In genomic region chr5:149740703-149741102, GRCm38 (mm10) we compare ENCODE assay signal across 19 mouse cellular contexts.
DNase-seq lines count a peak whose midpoint lies in the region; ATAC-seq and TF ChIP-seq lines count a peak whose summit lies in the region.
"Had no signal": no experiment of that assay in that cellular context is flagged by ENCODE, and none has a peak within 500 bp of the region (broad histone marks: within the 10 kb centered on the region; RNA-seq: fewer than 3 reads in every experiment).

No protein-coding gene starts in this region.

- TF ChIP-seq EP300 in heart, adult 2 months (IDR thresholded peaks at IDR 0.05; ENCODE audit: insufficient read depth, low read depth, low read length), result no peak
- TF ChIP-seq EP300 in liver, postnatal 0 days (IDR thresholded peaks at IDR 0.05; ENCODE audit: low read depth), result no peak
- no peak for TF ChIP-seq EP300 in ES-Bruce4 (IDR thresholded peaks at IDR 0.05; ENCODE audit: insufficient read depth, low read depth, low read length)

- no peak for ATAC-seq in liver, postnatal 0 days
- no peak for ATAC-seq in liver, embryonic 12.5 days
- no peak for ATAC-seq in midbrain, embryonic 11.5 days (ENCODE audit: low FRiP score)

- 80% methylated on average over 3 of the region's 3 CpGs for WGBS in heart, adult 2 months
- WGBS in liver, postnatal 0 days (ENCODE audit: insufficient replicate concordance), result 70% methylated on average over 3 of the region's 3 CpGs
- 63% methylated on average over 3 of the region's 3 CpGs for WGBS in liver, embryonic 12.5 days (ENCODE audit: insufficient replicate concordance)
- 81% methylated on average over 3 of the region's 3 CpGs for WGBS in midbrain, embryonic 11.5 days

- H3K79me2 ChIP-seq in heart, adult 2 months (replicated peaks; ENCODE audit: control insufficient read depth, insufficient read depth, low read length), result no peaks in the 10 kb centered on the region

- DNase-seq in heart, adult 2 months, result no peak
- DNase-seq in heart, postnatal 10 days, result no peak
- no peak for DNase-seq in liver, postnatal 0 days
- DNase-seq in induced T-regulatory cell, adult 2 months (ENCODE audit: low read depth), result peak; percentile 5
- no peak for DNase-seq in midbrain, embryonic 11.5 days (ENCODE audit: low spot score, missing footprints)
- DNase-seq: adrenal gland, adult 2 months; cerebellum, adult 11-12 months; cerebellum, postnatal 25 days; heart, postnatal 36 days; lung, postnatal 36 days had no signal

- no peak overlapping the region for H3K27ac ChIP-seq in heart, adult 2 months
- H3K27ac ChIP-seq in liver, postnatal 0 days (ENCODE audit: low read depth), result no peak overlapping the region
- H3K27ac ChIP-seq in liver, embryonic 12.5 days, result no peak overlapping the region
- H3K27ac ChIP-seq in ES-Bruce4 (ENCODE audit: insufficient read depth, low read length), result no peak overlapping the region
- no peak overlapping the region for H3K27ac ChIP-seq in midbrain, embryonic 11.5 days (ENCODE audit: low read depth, low read length)
- H3K27ac ChIP-seq: forebrain, embryonic 12.5 days; hindbrain, embryonic 15.5 days; kidney, embryonic 15.5 days; liver, embryonic 15.5 days; midbrain, embryonic 10.5 days; neural tube, embryonic 15.5 days had no signal

- H3K36me3 ChIP-seq in heart, adult 2 months (ENCODE audit: control insufficient read depth, insufficient read depth, low read length), result no peaks in the 10 kb centered on the region
- no peaks in the 10 kb centered on the region for H3K36me3 ChIP-seq in liver, postnatal 0 days (replicated peaks; ENCODE audit: insufficient read depth, low read length)
- peaks cover 30% of the 10 kb centered on the region for H3K36me3 ChIP-seq in liver, embryonic 12.5 days
- H3K36me3 ChIP-seq in ES-Bruce4 (ENCODE audit: control insufficient read depth, insufficient read depth, low read length, poor library complexity, severe bottlenecking), result no peaks in the 10 kb centered on the region
- H3K36me3 ChIP-seq in midbrain, embryonic 11.5 days (ENCODE audit: control insufficient read depth, insufficient read depth, low read length), result no peaks in the 10 kb centered on the region

- no peak overlapping the region for H3K9ac ChIP-seq in heart, adult 2 months (ENCODE audit: low read depth, low read length)
- H3K9ac ChIP-seq in liver, postnatal 0 days (replicated peaks), result no peak overlapping the region
- no peak overlapping the region for H3K9ac ChIP-seq in liver, embryonic 12.5 days
- H3K9ac ChIP-seq in ES-Bruce4 (ENCODE audit: low read depth, poor library complexity, severe bottlenecking), result no peak overlapping the region
- H3K9ac ChIP-seq in midbrain, embryonic 11.5 days (ENCODE audit: low read length), result no peak overlapping the region
- H3K9ac ChIP-seq: forebrain, embryonic 12.5 days; heart, embryonic 12.5 days; hindbrain, embryonic 15.5 days; kidney, embryonic 15.5 days; liver, embryonic 15.5 days; neural tube, embryonic 15.5 days had no signal

- peak; percentile 39 for TF ChIP-seq CTCF in heart, adult 2 months (IDR thresholded peaks at IDR 0.05)
- TF ChIP-seq CTCF in liver, postnatal 0 days (IDR thresholded peaks at IDR 0.05; ENCODE audit: low read depth), result 0 out of 2 replicates have a peak, but pooled peaks have one; percentile 34
- peak; percentile 46 for TF ChIP-seq CTCF in ES-Bruce4 (IDR thresholded peaks at IDR 0.05; ENCODE audit: low read depth, low read length)

- H3K4me3 ChIP-seq in heart, adult 2 months, result no peak overlapping the region
- no peak overlapping the region for H3K4me3 ChIP-seq in liver, postnatal 0 days (ENCODE audit: low read depth, low read length)
- no peak overlapping the region for H3K4me3 ChIP-seq in liver, embryonic 12.5 days
- H3K4me3 ChIP-seq in ES-Bruce4 (ENCODE audit: low read depth, low read length), result no peak overlapping the region
- no peak overlapping the region for H3K4me3 ChIP-seq in midbrain, embryonic 11.5 days (ENCODE audit: low read depth, low read length)
- H3K4me3 ChIP-seq: forebrain, embryonic 12.5 days; heart, embryonic 12.5 days; hindbrain, embryonic 15.5 days; kidney, embryonic 15.5 days; liver, embryonic 15.5 days; midbrain, embryonic 10.5 days; neural tube, embryonic 15.5 days had no signal

- no peak overlapping the region for H3K4me2 ChIP-seq in liver, postnatal 0 days (ENCODE audit: low read depth, low read length)
- no peak overlapping the region for H3K4me2 ChIP-seq in liver, embryonic 12.5 days
- H3K4me2 ChIP-seq in midbrain, embryonic 11.5 days, result no peak overlapping the region
- H3K4me2 ChIP-seq: forebrain, embryonic 12.5 days; heart, embryonic 12.5 days; hindbrain, embryonic 15.5 days; kidney, embryonic 15.5 days; liver, embryonic 15.5 days; neural tube, embryonic 15.5 days had no signal

- H3K4me1 ChIP-seq in heart, adult 2 months (ENCODE audit: control insufficient read depth, insufficient read depth, low read length), result no peaks in the 10 kb centered on the region
- no peaks in the 10 kb centered on the region for H3K4me1 ChIP-seq in liver, postnatal 0 days (ENCODE audit: insufficient read depth)
- H3K4me1 ChIP-seq in liver, embryonic 12.5 days, result no peaks in the 10 kb centered on the region
- H3K4me1 ChIP-seq in ES-Bruce4 (ENCODE audit: control insufficient read depth, insufficient read depth, low read length), result no peaks in the 10 kb centered on the region
- H3K4me1 ChIP-seq in midbrain, embryonic 11.5 days (ENCODE audit: control insufficient read depth, insufficient read depth, low read length), result no peaks in the 10 kb centered on the region
- H3K4me1 ChIP-seq: forebrain, embryonic 12.5 days; heart, embryonic 12.5 days; hindbrain, embryonic 15.5 days; kidney, embryonic 15.5 days; liver, embryonic 15.5 days; midbrain, embryonic 10.5 days; neural tube, embryonic 15.5 days had no signal

- no peak for TF ChIP-seq POLR2A in heart, adult 2 months (IDR thresholded peaks at IDR 0.05; ENCODE audit: insufficient read depth, low read depth, low read length)
- TF ChIP-seq POLR2A in ES-Bruce4 (IDR thresholded peaks at IDR 0.05; ENCODE audit: insufficient read depth, low read length), result no peak

- no peaks in the 10 kb centered on the region; the same call in 1 of the 2 replicates for H3K9me3 ChIP-seq in liver, postnatal 0 days (ENCODE audit: low read length)
- H3K9me3 ChIP-seq in liver, embryonic 12.5 days (replicated peaks), result peaks cover 10% of the 10 kb centered on the region; the same call in 1 of the 2 replicates
- 0 out of 2 replicates have a peak, but pooled peaks cover 4% of the 10 kb centered on the region for H3K9me3 ChIP-seq in ES-Bruce4 (replicated peaks; ENCODE audit: control insufficient read depth, insufficient read depth, low read length, poor library complexity, severe bottlenecking)
- H3K9me3 ChIP-seq in midbrain, embryonic 11.5 days (ENCODE audit: control insufficient read depth, low read length), result peaks cover 2% of the 10 kb centered on the region; the same call in 1 of the 2 replicates
- H3K9me3 ChIP-seq: forebrain, embryonic 12.5 days; hindbrain, embryonic 15.5 days; kidney, embryonic 15.5 days; liver, embryonic 15.5 days; neural tube, embryonic 15.5 days had no signal

- intact Hi-C loops in heart, adult 2 months (cut with DNase I), result no loop called here
- intact Hi-C loops in heart, postnatal 10 days (cut with DNase I), result no loop called here

- no peaks in the 10 kb centered on the region for H3K27me3 ChIP-seq in heart, adult 2 months (ENCODE audit: control insufficient read depth, insufficient read depth, low read length)
- H3K27me3 ChIP-seq in liver, postnatal 0 days (ENCODE audit: insufficient read depth, low read length), result no peaks in the 10 kb centered on the region
- no peaks in the 10 kb centered on the region for H3K27me3 ChIP-seq in liver, embryonic 12.5 days (replicated peaks)
- H3K27me3 ChIP-seq in ES-Bruce4 (ENCODE audit: control insufficient read depth, insufficient read depth, low read length, poor library complexity, severe bottlenecking), result no peaks in the 10 kb centered on the region
- H3K27me3 ChIP-seq in midbrain, embryonic 11.5 days (ENCODE audit: control insufficient read depth, insufficient read depth, low read length), result no peaks in the 10 kb centered on the region
- H3K27me3 ChIP-seq: forebrain, embryonic 12.5 days; heart, embryonic 12.5 days; hindbrain, embryonic 15.5 days; kidney, embryonic 15.5 days; liver, embryonic 15.5 days; neural tube, embryonic 15.5 days had no signal
